Comparison of ENCODE assay signal across 8 mouse cellular contexts in the genomic region with DNA sequence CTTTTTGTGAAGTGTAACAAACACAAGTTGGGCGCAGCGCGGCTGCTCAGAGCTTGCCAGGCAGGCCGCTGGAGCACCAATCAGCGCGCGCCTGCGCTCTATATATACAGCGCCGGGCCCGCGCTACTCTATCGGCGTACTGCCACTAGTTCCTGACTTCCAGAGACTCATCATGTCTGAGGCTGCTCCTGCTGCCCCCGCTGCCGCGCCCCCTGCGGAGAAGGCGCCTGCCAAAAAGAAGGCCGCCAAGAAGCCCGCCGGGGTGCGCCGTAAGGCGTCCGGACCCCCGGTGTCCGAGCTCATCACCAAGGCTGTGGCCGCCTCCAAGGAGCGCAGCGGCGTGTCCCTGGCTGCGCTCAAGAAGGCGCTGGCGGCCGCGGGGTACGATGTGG. TPM values are rescaled to one million over a fixed set of nuclear protein-coding genes. Genes with fewer than 3 reads are reported as not detected.
DNase-seq lines count a peak whose midpoint lies in the region; ATAC-seq and TF ChIP-seq lines count a peak whose summit lies in the region.

A gene (plus strand): TSS at position 132 of the 392 bp plus-strand sequence.

- H3K4me3 ChIP-seq in E14TG2a.4 (replicated peaks; ENCODE audit: low read length) = peak within 1 kb of the TSS; percentile 81
- H3K4me3 ChIP-seq in forebrain, embryonic 13.5 days = peak within 1 kb of the TSS; percentile 57
- H3K4me3 ChIP-seq in heart, postnatal 0 days (ENCODE audit: low read depth, low read length) = peak within 1 kb of the TSS; percentile 72
- peak within 1 kb of the TSS; percentile 63 for H3K4me3 ChIP-seq in liver, embryonic 16.5 days (ENCODE audit: low read depth, low read length)
- peak within 1 kb of the TSS; percentile 48 for H3K4me3 ChIP-seq in neural tube, embryonic 12.5 days
- peak within 1 kb of the TSS; percentile 55 for H3K4me3 ChIP-seq in stomach, postnatal 0 days (ENCODE audit: low read depth, low read length)

- H3K4me2 ChIP-seq in forebrain, embryonic 13.5 days = peak within 1 kb of the TSS; percentile 98
- peak within 1 kb of the TSS; percentile 97 for H3K4me2 ChIP-seq in heart, postnatal 0 days (ENCODE audit: low read depth, low read length)
- peak within 1 kb of the TSS; percentile 82 for H3K4me2 ChIP-seq in liver, embryonic 16.5 days (ENCODE audit: low read depth, low read length)
- H3K4me2 ChIP-seq in neural tube, embryonic 12.5 days (replicated peaks) = peak within 1 kb of the TSS; percentile 97
- H3K4me2 ChIP-seq in stomach, postnatal 0 days (replicated peaks; ENCODE audit: low read depth) = peak within 1 kb of the TSS; percentile 84

- H3K27ac ChIP-seq in forebrain, embryonic 13.5 days = peak within 1 kb of the TSS; percentile 98
- peak within 1 kb of the TSS; percentile 97 for H3K27ac ChIP-seq in heart, postnatal 0 days (ENCODE audit: low read depth)
- peak within 1 kb of the TSS; percentile 99 for H3K27ac ChIP-seq in liver, embryonic 16.5 days (ENCODE audit: low read length)
- peak within 1 kb of the TSS; percentile 90 for H3K27ac ChIP-seq in neural tube, embryonic 12.5 days
- H3K27ac ChIP-seq in stomach, postnatal 0 days (replicated peaks) = peak within 1 kb of the TSS; percentile 96

- H3K9me3 ChIP-seq in E14TG2a.4 (ENCODE audit: low read length) = no peaks in the 10 kb centered on the region
- no peaks in the 10 kb centered on the region for H3K9me3 ChIP-seq in forebrain, embryonic 13.5 days (replicated peaks)
- H3K9me3 ChIP-seq in heart, postnatal 0 days (replicated peaks; ENCODE audit: control insufficient read depth, low read length) = no peaks in the 10 kb centered on the region
- H3K9me3 ChIP-seq in liver, embryonic 16.5 days (replicated peaks; ENCODE audit: control insufficient read depth, low read length) = no peaks in the 10 kb centered on the region
- H3K9me3 ChIP-seq in neural tube, embryonic 12.5 days = no peaks in the 10 kb centered on the region
- H3K9me3 ChIP-seq in stomach, postnatal 0 days (ENCODE audit: control insufficient read depth, low read length) = no peaks in the 10 kb centered on the region

- no peak for TF ChIP-seq CTCF in E14TG2a.4 (conservative IDR thresholded peaks at IDR 0.05; ENCODE audit: low read length)
- no peak for TF ChIP-seq CTCF in heart, postnatal 0 days (IDR thresholded peaks at IDR 0.05; ENCODE audit: low read depth)
- peak; percentile 47 for TF ChIP-seq CTCF in stomach, postnatal 0 days (IDR thresholded peaks at IDR 0.05; ENCODE audit: low read depth)

- peak within 1 kb of the TSS; percentile 92 for H3K9ac ChIP-seq in forebrain, embryonic 13.5 days
- H3K9ac ChIP-seq in heart, postnatal 0 days (replicated peaks; ENCODE audit: low read depth, low read length) = peak within 1 kb of the TSS; percentile 96
- H3K9ac ChIP-seq in liver, embryonic 16.5 days (ENCODE audit: low read depth, low read length) = peak within 1 kb of the TSS; percentile 87
- H3K9ac ChIP-seq in neural tube, embryonic 12.5 days = peak within 1 kb of the TSS; percentile 73
- peak within 1 kb of the TSS; percentile 88 for H3K9ac ChIP-seq in stomach, postnatal 0 days (ENCODE audit: low read length)

- H3K27me3 ChIP-seq in E14TG2a.4 (ENCODE audit: insufficient read depth, low read length) = no peaks in the 10 kb centered on the region
- H3K27me3 ChIP-seq in forebrain, embryonic 13.5 days = no peaks in the 10 kb centered on the region
- no peaks in the 10 kb centered on the region for H3K27me3 ChIP-seq in heart, postnatal 0 days (ENCODE audit: control insufficient read depth, insufficient read depth, low read length)
- H3K27me3 ChIP-seq in liver, embryonic 16.5 days (ENCODE audit: control insufficient read depth, insufficient read depth, low read depth, low read length) = no peaks in the 10 kb centered on the region
- H3K27me3 ChIP-seq in neural tube, embryonic 12.5 days (replicated peaks) = no peaks in the 10 kb centered on the region
- no peaks in the 10 kb centered on the region for H3K27me3 ChIP-seq in stomach, postnatal 0 days (ENCODE audit: control insufficient read depth, insufficient read depth, low read length)

- TF ChIP-seq EP300 in heart, postnatal 0 days (IDR thresholded peaks at IDR 0.05; ENCODE audit: low read depth) = peak; percentile 61
- TF ChIP-seq EP300 in stomach, postnatal 0 days (optimal IDR thresholded peaks at IDR 0.05) = no peak

- H3K4me1 ChIP-seq in E14TG2a.4 (replicated peaks; ENCODE audit: low read depth, low read length) = peaks cover 22% of the 10 kb centered on the region
- H3K4me1 ChIP-seq in forebrain, embryonic 13.5 days = peaks cover 20% of the 10 kb centered on the region
- peaks cover 8% of the 10 kb centered on the region; the same call in 1 of the 2 replicates for H3K4me1 ChIP-seq in heart, postnatal 0 days (ENCODE audit: control insufficient read depth, insufficient read depth)
- peaks cover 18% of the 10 kb centered on the region for H3K4me1 ChIP-seq in liver, embryonic 16.5 days (ENCODE audit: control insufficient read depth, low read depth, low read length)
- H3K4me1 ChIP-seq in neural tube, embryonic 12.5 days = peaks cover 10% of the 10 kb centered on the region
- no peaks in the 10 kb centered on the region for H3K4me1 ChIP-seq in stomach, postnatal 0 days (replicated peaks; ENCODE audit: control insufficient read depth, insufficient read depth)

- DNase-seq in heart, postnatal 0 days (ENCODE audit: low spot score) = peak; percentile 92
- peak; percentile 91 to 95 for DNase-seq in kidney, postnatal 4 days
- DNase-seq in stomach, postnatal 0 days (ENCODE audit: low spot score) = peak; percentile 94

- under 1% methylated on average over 38 of the region's 38 CpGs for WGBS in forebrain, embryonic 13.5 days
- under 1% methylated on average over 32 of the region's 38 CpGs for WGBS in heart, postnatal 0 days
- 0% methylated on average over 33 of the region's 38 CpGs for WGBS in liver, embryonic 16.5 days (ENCODE audit: insufficient replicate concordance)
- WGBS in neural tube, embryonic 12.5 days = under 1% methylated on average over 36 of the region's 38 CpGs
- WGBS in stomach, postnatal 0 days = under 1% methylated on average over 29 of the region's 38 CpGs

- H3K36me3 ChIP-seq in E14TG2a.4 (ENCODE audit: insufficient read depth, low read length) = no peaks in the 10 kb centered on the region
- no peaks in the 10 kb centered on the region for H3K36me3 ChIP-seq in forebrain, embryonic 13.5 days (ENCODE audit: poor library complexity, severe bottlenecking)
- no peaks in the 10 kb centered on the region for H3K36me3 ChIP-seq in heart, postnatal 0 days (replicated peaks; ENCODE audit: control insufficient read depth, insufficient read depth, low read length)
- no peaks in the 10 kb centered on the region for H3K36me3 ChIP-seq in liver, embryonic 16.5 days (ENCODE audit: control insufficient read depth, insufficient read depth)
- H3K36me3 ChIP-seq in neural tube, embryonic 12.5 days = no peaks in the 10 kb centered on the region
- no peaks in the 10 kb centered on the region for H3K36me3 ChIP-seq in stomach, postnatal 0 days (ENCODE audit: control insufficient read depth, insufficient read depth, low read length)

- peak; percentile 66; the same call in 1 of the 2 replicates for ATAC-seq in cerebellum, adult (ENCODE audit: insufficient number of reproducible peaks, low FRiP score, low TSS enrichment)
- ATAC-seq in forebrain, embryonic 13.5 days = peak; percentile 97
- peak; percentile 86 for ATAC-seq in heart, postnatal 0 days (ENCODE audit: insufficient read depth, low read depth)
- ATAC-seq in liver, embryonic 16.5 days (ENCODE audit: low read depth) = peak; percentile 79
- peak; percentile 95 for ATAC-seq in neural tube, embryonic 12.5 days (ENCODE audit: low FRiP score, low read depth)
- ATAC-seq in stomach, postnatal 0 days (ENCODE audit: low FRiP score, low TSS enrichment) = peak; percentile 93

RNA-seq across cellular contexts. Expression of the gene that starts here (rescaled TPM):
- polyA plus RNA-seq in forebrain, embryonic 13.5 days (2015; fragmentation: Nextera tagmentation; extraction: Ambion mirVana) = 17.8 and 20.5 TPM in 2 replicates
- total RNA-seq in heart, postnatal 0 days (2014; rRNA removed; ENCODE audit: low replicate concordance) = 770 and 1,043 TPM in 2 replicates
- polyA plus RNA-seq in heart, postnatal 0 days (2015; fragmentation: Nextera tagmentation; extraction: Ambion mirVana) = 73.4 and 101 TPM in 2 replicates
- 99.6 and 112 TPM in 2 replicates for polyA plus RNA-seq in liver, embryonic 16.5 days (2015; fragmentation: Nextera tagmentation; extraction: Ambion mirVana)
- polyA plus RNA-seq in neural tube, embryonic 12.5 days (2016; fragmentation: Nextera tagmentation; extraction: Ambion mirVana) = 13.3 and 13.6 TPM in 2 replicates
- 96.1 and 104 TPM in 2 replicates for polyA plus RNA-seq in stomach, postnatal 0 days (2015; fragmentation: Nextera tagmentation; extraction: Ambion mirVana)

Comparison
In these comparisons a context has a peak if more than half of its experiments do, and no peak if none do; other contexts are left out.
1. Peak in every context shown above with its lines: DNase-seq, ATAC-seq, H3K4me3 ChIP-seq and H3K27ac ChIP-seq.